Mouse (Mus musculus) E14TG2a.4 (cell line): Measurements from ENCODE around the gene Rab5b.

Experiments used
- CTCF ChIP-seq: conservative IDR thresholded peaks from 2 replicates; pipeline ENCODE4 v1.5.1; 2014; ENCODE audit warnings: low read length
- NANOG ChIP-seq: IDR thresholded peaks from 2 replicates; pipeline ENCODE4 v1.6.1; 2014; ENCODE audit warnings: borderline replicate concordance, low read length, mixed read lengths
- POU5F1 ChIP-seq: IDR thresholded peaks from 2 replicates; pipeline ENCODE4 v1.6.1; 2014; ENCODE audit warnings: low read length, borderline replicate concordance

DNA sequence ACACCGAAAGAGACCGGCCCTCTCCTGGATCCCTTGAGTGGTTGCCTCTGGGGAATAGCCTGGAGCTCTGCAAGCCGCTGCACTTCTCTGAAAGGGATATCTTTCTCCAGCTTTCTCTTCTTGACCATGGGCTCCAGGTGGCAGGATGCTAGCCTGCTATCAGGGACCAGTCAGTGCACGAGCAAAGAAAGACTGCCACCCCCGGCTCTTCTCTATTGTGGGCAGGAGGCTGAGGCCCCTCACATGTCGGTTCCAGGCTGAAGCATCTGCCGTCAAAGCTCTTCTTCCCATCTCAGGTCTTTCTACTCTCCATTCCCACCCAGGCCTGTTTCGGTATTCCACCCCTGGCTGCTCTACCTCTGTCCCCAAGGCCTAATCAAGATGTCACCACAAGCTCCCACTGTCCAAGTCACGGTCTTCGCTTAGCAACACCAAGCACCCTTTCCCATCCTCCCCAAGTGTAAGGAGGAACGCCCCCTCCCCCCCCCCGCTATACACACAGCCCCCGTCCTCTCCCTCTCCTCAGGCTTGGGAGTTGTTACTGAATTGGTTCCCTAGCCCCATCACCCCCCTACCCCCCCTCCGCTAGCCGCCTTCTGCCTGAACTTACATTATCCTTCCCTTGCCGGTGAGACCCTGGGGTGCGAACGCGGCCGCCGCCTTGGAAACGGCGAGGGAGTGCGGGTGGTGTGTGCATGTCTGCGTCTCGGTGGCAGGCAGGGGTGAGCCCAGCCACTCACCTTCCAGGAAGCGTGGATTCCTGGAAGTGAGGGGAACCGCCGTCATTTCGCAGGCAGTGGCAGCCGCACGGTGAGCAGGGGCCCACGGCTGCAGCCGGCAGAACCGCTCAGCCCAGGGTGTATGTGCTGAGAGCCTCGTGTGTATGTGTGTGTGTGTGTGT lies 50.7 kb downstream of the Rab5b start, which contains the start of gene Ikzf4:
- TF ChIP-seq POU5F1 (no peak), CTCF (no peak), NANOG (no peak)
